Mouse (Mus musculus): ENCODE measurements around the gene Dlg5.

DNA sequence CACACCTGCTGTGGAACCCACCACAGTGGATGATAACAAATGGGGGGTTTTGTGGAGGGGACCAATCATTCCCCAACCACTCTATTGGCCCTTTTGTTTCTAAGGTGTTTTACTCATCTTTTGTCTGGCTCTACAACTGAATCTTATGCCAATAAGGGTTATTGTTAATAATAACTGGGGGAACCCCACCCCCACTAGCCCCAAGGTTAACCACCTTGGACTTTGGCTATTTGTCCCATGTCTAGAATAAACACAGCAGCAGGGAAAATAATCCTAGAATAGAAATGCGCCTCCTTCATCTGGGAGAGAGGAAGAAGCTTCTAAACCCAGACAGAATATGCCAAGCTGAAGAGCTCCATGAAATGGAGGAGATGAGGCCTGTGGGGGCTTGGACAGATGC, 151.1 kb downstream of the Dlg5 start:
- no peak for TF ChIP-seq POLR2A (IDR thresholded peaks at IDR 0.05; ENCODE audit: borderline replicate concordance, extremely low read depth, insufficient read depth, insufficient read length, poor library complexity, severe bottlenecking)
- no peak for TF ChIP-seq CTCF (IDR thresholded peaks at IDR 0.05; ENCODE audit: borderline replicate concordance, extremely low read depth, insufficient read depth, insufficient read length)

Measured in brain, embryonic 14.5 days (tissue).